Mouse (Mus musculus) midbrain, embryonic 14.5 days (tissue): Measurements from ENCODE around the gene Olfr996. TPM values are rescaled to one million over a fixed set of nuclear protein-coding genes. Genes with fewer than 3 reads are reported as not detected.

Source experiments
- polyA plus RNA-seq: library from polyadenylated mRNA; unstranded; fragments of >200 nt; fragmentation: Nextera tagmentation; extraction: Ambion mirVana; gene quantifications from 2 replicates; pipeline ENCODE4 v1.2.1, GENCODE M21; 2014

Olfr996 gene
- polyA plus RNA-seq, 1 experiment from 2014 or later = not detected

Other genes with a start within 250 kb of the Olfr996 start
- gene Olfr987, start 239.9 kb upstream of the Olfr996 start, polyA plus RNA-seq = not detected in 2 replicates
- gene Olfr988, start 216.0 kb upstream of the Olfr996 start, polyA plus RNA-seq = not detected in 2 replicates
- gene Olfr992, start 169.7 kb upstream of the Olfr996 start, polyA plus RNA-seq = not detected in 2 replicates
- not detected in 2 replicates for gene Olfr993, start 164.3 kb upstream of the Olfr996 start, polyA plus RNA-seq
- not detected in 2 replicates for gene Olfr994, start 142.8 kb upstream of the Olfr996 start, polyA plus RNA-seq
- not detected in 2 replicates for gene Olfr995, start 135.6 kb upstream of the Olfr996 start, polyA plus RNA-seq
- 0.12 TPM in 2 replicates for gene 4833423E24Rik, start 60.2 kb upstream of the Olfr996 start, polyA plus RNA-seq
- gene Olfr998, start 9.7 kb downstream of the Olfr996 start, polyA plus RNA-seq = not detected in 2 replicates
- not detected in 2 replicates for gene Olfr1000, start 32.7 kb downstream of the Olfr996 start, polyA plus RNA-seq
- not detected in 2 replicates for gene Olfr1002, start 71.5 kb downstream of the Olfr996 start, polyA plus RNA-seq
- gene Olfr154, start 85.2 kb downstream of the Olfr996 start, polyA plus RNA-seq = not detected in 2 replicates
- not detected in 2 replicates for gene Olfr1006, start 99.6 kb downstream of the Olfr996 start, polyA plus RNA-seq
- not detected in 2 replicates for gene Olfr1008, start 110.2 kb downstream of the Olfr996 start, polyA plus RNA-seq
- not detected in 2 replicates for gene Olfr1009, start 136.2 kb downstream of the Olfr996 start, polyA plus RNA-seq
- not detected in 2 replicates for gene Olfr1012, start 183.6 kb downstream of the Olfr996 start, polyA plus RNA-seq
- gene Olfr1013, start 187.9 kb downstream of the Olfr996 start, polyA plus RNA-seq = not detected in 2 replicates
- gene Olfr1014, start 193.5 kb downstream of the Olfr996 start, polyA plus RNA-seq = not detected in 2 replicates
- gene Olfr1015, start 202.8 kb downstream of the Olfr996 start, polyA plus RNA-seq = not detected in 2 replicates
- not detected in 2 replicates for gene Olfr1016, start 223.3 kb downstream of the Olfr996 start, polyA plus RNA-seq
- gene Olfr1018, start 239.3 kb downstream of the Olfr996 start, polyA plus RNA-seq = not detected in 2 replicates